Mouse (Mus musculus) left cerebral cortex, postnatal 25 days (tissue): ENCODE measurements around the gene Fbxo21. TPM values are rescaled to one million over a fixed set of nuclear protein-coding genes. Genes with fewer than 3 reads are reported as not detected.

Experiments used
- DNase-seq, 2 experiments: peaks; one replicate each; pipeline ENCODE4 v3.0.0; 2022; ENCODE audit warnings: low spot score in 2 of 2, mixed read lengths in 1 of 2
- intact Hi-C: fragments of 180-260 bp; cut with DNase I; formaldehyde crosslinking; loops from one replicate; pipeline ENCODE4 v1.15.1; 2025
- total RNA-seq, 2 experiments: library from RNA; stranded (reverse); gene quantifications; 2 replicates each; pipeline ENCODE4 v1.2.3; 2021

Fbxo21 gene
- total RNA-seq, 2 experiments from 2014 or later, result 105 to 110 TPM

DNA sequence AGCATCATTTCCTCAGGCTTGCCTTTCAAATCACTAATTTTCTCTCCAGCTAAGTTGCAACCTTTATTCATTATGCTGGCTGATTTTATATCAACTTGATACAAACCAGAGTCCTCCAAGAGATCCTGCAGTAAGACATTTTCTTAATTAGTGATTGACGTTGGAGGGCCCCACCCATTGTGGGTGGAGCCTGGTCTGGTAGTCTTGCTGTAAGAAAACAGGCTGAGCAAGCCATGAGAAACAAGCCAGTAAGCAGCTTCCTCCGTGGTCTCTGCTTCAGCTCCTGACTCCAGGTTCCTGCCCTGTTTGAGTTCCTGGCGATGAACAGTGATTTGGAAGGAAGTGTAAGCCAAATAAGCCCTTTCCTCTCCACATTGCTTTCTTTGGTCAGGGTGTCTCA, 59.3 kb downstream of the Fbxo21 start:
- intact Hi-C loops, result no loop called here
- no peak for DNase-seq

DNA sequence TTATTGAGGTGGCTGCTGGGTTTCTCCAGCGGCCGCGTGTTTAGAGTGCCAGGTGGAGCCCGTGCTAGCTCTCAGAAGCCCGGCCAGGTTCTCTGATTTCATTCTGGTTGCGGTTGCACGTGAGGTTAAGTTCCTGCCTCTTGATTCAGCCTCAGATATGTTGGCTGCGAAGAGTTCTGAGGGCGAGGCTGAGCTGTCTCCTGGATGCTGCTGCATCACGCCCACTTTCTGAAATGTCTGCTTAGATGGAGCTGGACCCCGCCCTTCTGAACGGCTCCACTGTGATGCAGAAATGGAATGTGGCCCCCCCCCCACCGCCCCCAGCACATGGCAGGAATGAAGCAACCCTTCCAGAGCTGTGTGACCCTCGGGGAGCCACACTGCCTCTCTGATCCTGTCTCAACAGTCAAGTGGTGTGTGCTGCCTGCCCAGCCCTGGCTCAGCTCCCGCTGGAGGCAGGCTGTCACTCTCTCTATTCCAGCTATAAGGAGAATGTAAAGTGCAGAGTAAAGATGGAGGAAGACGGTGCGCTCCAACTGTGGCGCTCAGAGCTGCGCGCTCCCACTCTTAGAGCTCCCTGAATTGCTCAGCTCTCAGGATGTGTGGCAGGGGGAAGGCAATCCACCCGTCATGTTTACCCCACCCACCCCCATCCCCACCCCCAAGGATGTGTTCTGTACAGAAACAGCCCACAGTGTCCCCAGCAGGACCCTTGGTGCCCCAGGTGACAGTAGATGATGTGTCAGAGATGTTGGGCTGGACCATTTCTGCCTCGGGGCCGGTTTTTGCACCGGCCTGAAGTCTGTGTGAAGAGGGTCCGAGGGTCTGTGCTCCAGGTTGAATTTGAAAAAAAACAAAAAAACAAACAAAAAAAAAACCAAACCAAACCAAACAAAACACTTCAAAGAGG, 60.6 kb downstream of the Fbxo21 start:
- intact Hi-C loops, result loop anchor here (1.0 kb wide), 2 partner anchors 8 to 16 kb away; no protein-coding TSS in a partner anchor
- peak; percentile 49 to 83 for DNase-seq

DNA sequence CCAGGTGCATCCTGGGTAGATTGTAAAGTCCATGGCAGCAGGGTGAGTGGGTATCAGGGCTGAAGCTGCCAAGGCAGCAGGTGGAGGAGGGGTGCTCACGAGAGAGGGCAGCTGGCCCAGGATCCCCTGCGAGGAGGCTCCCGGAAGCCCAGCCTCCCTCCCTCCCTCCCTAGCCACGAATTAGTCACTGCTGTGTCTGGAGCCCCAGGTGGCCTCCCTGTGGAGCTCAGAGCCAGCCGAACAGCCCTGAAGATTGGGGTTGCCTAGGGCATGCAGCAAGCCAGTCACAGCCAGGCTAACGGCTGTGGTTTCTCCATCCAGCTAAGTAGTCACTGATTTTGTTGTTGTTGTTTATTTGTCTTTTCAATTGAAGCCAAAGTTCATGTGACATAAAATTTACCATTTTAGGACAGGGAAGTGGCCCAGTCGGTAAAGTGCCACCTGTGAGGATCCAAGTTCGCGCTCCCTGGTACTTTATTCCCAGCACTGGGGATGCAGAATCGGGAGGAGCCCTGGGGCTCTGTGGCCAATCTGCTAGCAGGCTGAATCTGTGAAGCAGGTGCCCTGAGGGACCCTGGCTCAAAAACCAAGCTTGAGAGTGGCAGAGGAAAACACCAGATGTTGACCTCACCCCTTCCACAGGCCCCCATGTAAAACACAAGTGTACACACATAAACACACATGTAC, 61.4 kb downstream of the Fbxo21 start:
- DNase-seq, result peak in 1 of 2 experiments; percentile 46
- intact Hi-C loops, result loop anchor here (1.0 kb wide), 2 partner anchors 9 to 15 kb away; no protein-coding TSS in a partner anchor

DNA sequence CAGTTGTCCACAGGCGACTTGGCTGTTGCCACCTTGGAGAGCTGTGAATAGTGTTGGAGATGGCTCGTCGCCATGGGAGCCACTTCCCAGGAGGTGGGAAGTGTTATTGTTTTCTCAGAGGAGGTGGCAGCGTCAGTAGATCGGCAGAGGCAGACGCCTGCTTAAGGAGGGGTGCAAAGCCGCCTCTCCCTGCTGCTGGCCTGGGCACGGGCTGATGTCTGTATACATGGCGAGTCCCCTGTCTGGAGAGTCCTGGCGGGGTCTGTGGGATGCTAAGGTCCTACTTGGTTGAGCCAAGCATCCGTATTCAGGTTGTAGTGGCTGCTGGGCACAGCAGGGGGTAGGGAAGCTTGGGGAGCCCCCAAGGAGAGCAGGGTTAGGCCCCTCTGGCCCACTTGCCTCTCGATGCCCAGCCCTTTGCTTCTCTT, 62.7 kb downstream of the Fbxo21 start:
- intact Hi-C loops, result no loop called here
- peak in 1 of 2 experiments; percentile 59 for DNase-seq

DNA sequence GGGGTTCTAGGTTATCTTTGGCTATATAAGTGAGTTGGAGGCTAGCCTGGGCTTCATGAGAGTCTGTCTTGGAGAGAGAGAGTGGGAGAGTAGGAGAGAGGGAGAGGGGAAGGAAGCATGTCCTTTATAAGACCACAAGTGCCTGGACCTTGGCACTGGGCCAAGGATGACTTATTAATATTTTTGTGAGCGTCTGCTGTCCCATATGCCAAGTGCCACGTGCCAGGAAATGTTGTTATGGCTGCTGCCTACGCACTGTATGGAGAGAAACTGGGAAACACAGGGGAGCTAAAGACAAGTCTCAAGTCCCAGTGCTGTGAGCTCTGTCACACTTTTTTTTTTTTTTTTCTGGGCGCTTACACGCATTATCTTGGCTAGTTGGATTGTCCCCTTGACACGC, 66.1 kb downstream of the Fbxo21 start:
- intact Hi-C loops, result no loop called here
- no peak for DNase-seq

DNA sequence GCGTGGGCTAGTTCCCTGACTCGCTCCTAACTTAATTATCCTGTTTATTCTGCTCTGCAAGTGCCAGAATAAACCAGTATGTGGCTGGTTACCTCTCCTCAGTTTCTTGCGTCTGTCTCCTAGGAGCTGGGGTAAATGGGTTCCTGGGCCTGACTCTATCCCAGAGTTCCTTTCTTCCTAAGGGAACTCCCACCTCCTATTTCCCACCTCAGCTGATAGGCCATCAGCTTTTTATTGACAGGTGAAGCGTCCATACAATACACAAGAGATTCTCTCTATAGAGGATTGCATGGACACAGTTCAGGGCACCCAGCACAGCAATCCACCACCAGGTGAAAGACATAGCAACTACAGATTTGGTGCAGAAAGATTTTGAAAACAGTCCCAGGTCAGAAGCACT, 67.2 kb downstream of the Fbxo21 start:
- no peak for DNase-seq
- intact Hi-C loops, result no loop called here

DNA sequence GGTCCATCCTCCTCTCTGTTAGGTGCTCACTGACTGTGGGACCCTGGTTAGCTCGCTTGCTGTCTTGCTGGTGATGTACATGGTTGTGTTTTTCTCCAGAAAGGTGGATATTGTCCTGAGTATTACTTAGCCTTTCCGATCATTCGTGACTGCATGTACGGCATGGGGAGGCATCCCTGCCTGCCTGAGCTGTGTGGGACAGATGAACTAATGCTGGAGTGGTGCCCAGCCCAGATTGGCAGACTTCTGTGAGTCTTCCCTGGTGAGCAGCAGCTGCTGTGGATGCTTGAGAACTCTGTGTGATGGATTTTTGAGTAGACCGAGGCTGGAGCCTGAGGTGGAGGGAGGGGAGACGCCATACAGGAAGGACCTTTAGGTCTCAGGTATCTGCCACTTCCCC, 68.4 kb downstream of the Fbxo21 start:
- intact Hi-C loops, result no loop called here
- peak; percentile 59 to 77 for DNase-seq

DNA sequence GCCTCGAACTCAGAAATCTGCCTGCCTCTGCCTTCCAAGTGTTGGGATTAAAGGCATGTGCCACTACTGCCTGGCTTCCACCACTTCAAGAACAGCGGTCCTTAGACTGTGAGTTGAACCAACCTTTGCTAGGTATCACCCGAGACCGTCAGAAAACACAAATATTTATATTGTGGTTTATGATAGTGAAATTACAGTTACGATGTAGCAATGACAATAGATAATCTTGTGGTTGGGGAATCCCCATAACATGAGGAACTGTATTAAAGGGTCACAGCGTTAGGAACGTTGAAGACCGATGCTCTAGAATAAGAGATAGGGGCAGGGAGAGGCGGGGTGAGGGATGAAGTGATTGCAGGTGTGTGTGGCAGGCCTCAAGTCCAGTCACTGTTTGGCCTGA, 68.9 kb downstream of the Fbxo21 start:
- intact Hi-C loops, result no loop called here

DNA sequence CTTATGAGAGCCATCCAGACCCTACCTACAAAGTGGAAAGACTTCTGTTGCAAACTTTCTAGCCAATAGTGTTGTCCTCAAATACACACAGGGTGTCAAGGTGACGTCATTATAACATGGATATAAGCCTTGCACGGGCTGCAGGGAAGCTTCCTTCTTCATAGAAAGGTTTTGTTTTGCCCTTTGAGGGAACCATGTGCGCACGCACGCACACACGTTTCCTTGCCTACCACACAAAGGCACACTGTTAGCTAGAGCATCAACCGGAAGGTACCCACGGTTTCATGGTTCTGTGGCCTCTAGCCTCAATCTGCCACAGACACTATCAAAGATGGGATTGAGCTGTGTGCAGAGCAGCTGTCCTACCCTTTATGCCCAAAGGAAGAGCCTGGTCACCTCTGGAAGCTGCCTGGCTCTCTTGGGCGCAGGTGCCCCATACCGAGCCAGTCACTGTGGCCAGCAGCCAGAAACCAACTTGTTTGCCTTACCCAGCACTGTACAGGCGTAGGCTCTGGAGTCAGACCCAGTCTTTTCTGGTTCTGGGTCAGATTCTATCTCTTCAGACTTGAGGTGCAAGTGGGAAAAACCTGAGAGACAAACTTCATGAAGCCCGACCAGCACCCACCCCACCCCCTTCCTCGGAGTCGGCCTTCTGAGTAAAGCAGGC, 70.7 kb downstream of the Fbxo21 start:
- intact Hi-C loops, result no loop called here
- DNase-seq, result no peak

More for the DNA sequence above, 68.9 kb downstream of the Fbxo21 start:
- no peak for DNase-seq

DNA sequence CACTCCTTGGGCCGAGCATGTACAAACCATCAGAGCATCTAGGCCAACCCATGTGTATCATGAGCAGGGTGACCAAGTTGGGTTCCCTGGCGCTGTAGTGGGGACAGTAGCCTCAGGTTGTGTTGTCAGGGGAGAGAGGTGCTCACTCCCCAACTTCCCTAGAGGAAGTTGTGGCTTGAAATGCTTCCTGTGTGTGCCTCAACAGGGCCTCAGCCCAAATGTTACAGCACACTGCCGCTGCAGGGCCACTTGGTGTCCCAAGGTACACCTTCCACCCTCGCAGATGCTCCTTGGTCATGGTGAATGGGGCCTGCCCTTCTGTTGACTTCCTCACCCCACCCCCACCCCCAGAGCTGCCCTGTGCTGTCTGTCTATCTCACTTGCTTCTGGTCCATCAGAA, 71.9 kb downstream of the Fbxo21 start:
- no peak for DNase-seq
- intact Hi-C loops, result no loop called here

DNA sequence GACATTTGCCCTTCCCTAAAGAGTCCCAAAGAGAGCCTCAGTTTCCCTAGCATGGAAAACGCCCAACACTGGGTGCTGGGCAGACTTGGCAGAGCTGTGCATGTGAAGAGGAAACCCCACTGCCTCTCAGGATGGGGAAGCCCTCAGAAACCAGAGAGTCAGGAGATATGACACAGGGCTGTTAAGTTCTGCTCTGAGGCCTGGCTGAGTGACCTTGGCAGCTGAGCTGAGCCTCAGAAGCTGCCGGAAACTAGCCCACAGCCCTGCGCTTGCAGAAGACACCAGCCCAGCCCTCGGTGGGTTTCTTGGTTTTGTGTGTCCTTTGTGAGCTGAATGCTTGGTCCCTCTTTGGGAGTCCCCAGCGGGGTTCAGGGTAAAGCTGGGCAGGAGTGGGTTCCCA, 72.4 kb downstream of the Fbxo21 start:
- no peak for DNase-seq
- intact Hi-C loops, result no loop called here

DNA sequence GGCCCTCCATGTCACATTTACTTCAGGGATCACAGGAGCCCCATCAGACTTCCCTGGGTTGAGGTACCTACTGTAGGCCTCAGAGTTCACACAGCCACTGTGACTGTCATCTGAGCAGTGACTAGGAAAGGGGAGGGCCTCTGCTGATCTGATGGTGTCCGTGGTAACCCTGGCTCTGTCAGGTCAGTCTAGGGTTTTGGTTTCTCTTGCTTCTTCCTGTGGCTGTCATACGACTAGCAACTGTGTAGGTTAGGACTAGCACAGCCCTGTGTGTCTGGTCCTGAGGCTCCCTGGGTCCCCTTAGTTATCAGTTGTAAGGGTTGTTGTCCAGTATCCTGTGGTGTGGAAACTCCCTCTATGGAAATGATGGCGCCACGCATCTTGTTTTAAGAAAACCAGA, 74.2 kb downstream of the Fbxo21 start:
- no peak for DNase-seq
- intact Hi-C loops, result no loop called here

DNA sequence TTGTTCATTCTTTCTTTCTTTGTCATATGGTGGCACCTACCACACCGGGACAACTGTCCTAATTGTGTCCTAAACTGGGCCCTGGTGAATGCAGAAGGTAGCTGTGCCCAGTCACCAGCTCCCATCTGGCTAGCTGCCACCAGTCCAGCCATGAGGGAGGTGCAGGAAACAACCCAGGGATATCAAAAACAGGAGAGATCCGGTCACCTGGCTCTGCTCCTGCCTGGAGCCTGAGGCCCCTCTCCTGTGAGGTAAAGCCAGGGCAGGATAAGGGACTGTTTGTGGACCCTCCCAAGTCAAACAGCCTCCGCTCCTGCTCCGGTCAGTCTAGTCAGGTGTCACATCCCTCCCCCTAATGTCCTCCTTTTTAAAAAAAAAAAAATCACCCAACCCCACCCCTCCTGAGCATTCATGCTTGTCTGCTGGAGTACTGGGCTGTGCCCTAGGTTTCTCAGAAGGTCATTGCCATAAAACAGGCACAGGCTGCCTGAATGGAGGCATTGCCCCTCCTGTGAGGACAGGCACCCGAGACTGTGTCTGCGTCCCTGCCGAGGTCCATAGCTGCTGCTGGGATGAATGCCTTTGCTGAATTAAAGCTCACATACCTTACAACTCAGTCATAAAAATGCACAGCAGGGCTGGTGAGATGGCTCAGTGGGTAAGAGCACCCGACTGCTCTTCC, 75.6 kb downstream of the Fbxo21 start:
- intact Hi-C loops, result no loop called here
- no peak for DNase-seq

DNA sequence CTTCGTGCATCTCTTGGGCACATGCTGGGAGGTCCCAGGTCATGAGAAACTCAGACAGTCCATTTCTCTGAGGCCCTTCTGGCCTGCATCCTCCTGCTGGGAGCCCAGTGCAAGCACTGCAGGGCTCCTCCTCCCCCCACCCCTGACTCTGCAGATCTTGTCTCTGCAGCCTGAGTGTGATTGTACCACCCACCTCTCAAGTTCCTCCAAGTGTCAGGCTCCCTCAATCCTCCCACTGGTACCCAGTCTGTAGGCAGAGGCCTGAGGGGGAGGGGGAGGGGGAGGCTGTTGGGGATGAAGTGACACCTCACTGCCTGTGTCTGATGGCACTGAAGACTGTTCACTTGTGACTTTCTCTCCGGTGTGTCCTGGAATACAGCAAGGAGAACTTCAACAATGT, 76.7 kb downstream of the Fbxo21 start:
- peak in 1 of 2 experiments; percentile 52 for DNase-seq
- intact Hi-C loops, result loop anchor here (1.0 kb wide), 1 partner anchor 16 kb away; no protein-coding TSS in a partner anchor

DNA sequence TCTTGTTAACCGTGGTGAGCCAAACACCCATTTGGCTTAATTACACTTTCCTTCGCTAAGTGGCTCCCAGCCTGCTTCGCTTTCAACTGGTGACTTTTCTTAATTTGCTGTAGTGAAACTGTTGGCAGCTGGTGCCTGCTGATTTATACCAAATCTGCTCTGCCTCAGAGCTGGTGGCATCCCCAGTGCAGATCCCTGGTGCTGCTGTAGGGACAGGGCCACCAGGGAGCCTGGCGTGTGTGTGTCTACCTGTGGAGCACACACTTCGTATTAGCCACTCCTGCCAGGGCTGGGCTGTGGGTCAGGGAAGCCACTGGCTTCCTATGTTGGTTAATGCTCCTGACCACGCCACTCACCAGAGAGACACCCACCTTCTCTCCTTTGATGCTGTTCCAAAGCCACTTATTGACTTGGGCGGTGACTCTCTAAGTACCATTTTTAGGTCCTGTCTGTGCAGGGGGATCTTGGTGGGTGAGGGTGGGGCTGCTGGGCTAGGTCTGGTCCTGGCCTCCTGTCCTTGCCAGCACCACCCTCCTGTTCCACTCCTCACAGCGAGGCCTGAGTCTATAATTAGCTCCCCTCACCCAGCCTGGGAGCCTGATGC, 81.1 kb downstream of the Fbxo21 start:
- peak in 1 of 2 experiments; percentile 57 for DNase-seq
- intact Hi-C loops, result no loop called here

DNA sequence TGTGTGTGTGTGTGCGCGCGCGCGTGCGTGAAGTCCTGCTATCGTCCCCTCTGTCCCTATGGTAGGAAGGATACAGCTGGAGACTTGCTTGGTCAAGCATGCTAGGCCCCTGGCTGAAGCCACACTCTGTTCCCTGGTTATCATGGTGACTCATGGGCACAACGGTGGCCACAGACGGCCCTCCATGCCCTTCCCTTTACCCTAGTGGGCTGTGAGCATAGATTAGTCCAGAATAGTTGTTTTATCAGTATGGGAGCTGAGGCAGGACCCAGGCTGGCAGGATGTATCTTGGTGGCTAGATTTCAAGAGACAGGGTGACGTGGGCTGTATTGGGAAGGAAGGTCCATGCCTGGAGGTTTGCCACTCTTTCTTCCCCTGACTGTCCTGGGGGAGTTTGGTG, 82.3 kb downstream of the Fbxo21 start:
- intact Hi-C loops, result no loop called here
- no peak for DNase-seq

DNA sequence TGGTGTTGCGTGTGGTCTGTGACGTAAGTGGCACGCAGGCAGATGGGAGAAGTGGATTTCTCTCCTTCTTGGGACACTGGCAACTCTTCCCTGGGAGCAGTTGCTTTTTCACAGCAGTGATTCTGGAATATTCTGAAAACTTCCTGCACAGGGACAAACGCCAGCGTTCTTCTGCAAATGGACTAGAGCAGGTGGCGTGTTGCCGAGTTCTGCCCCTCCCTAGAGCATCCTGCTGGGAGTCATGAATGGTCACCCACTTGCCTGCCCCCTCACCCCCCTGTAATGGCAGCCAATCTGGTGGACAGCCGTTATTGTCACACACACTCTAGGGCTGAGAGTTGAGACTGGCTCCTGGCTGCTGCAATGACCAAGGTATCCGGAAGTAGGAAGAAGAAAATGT, 83.1 kb downstream of the Fbxo21 start:
- no peak for DNase-seq
- intact Hi-C loops, result no loop called here
